Mouse (Mus musculus) ES-Bruce4 (cell line): ENCODE measurements around the gene Frmd4a.

Source experiments
- CTCF ChIP-seq: IDR thresholded peaks from one replicate; pipeline ENCODE4 v1.8.1; 2011; ENCODE audit warnings: low read depth, low read length
- EP300 ChIP-seq: IDR thresholded peaks from 2 replicates; pipeline ENCODE4 v1.6.1; 2011; ENCODE audit warnings: low read depth, low read length; ENCODE audit not compliant: insufficient read depth
- POLR2A ChIP-seq: IDR thresholded peaks from one replicate; pipeline ENCODE4 v1.8.1; 2011; ENCODE audit warnings: low read length; ENCODE audit not compliant: insufficient read depth

DNA sequence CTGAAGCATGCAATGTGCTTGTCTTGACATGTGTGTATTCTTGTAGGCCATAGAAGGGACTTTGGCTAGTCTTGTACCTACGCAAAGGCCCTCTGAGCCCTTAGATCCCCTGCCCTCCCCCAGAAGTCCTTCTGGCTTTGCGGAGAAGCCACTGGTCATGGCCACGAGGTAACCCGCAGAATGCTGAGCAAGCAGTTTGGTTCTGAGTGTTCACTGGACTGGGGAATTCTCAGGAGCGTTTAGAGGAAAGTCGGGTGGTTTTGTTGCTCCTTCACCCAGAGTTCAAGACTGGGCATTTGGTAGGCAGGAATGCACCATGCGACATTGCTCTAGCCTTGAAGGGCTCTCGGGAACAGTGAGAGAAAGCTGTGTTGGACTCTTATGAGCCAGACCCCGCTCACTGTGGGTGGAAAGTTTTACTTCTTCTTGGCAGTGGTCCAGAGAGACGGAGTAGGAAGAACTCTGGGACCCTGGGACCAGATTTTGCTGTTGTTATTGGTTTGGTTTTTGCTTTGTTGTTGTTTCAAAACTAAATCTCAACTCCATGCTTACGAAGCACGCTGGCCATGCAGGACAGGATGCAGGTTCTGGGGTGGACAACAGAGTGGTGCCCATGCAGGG, 432.5 kb downstream of the Frmd4a start:
- TF ChIP-seq CTCF (no peak), POLR2A (no peak), EP300 (no peak)
